Mouse (Mus musculus): ENCODE data around the gene Efr3b. TPM values are rescaled to one million over a fixed set of nuclear protein-coding genes. Genes with fewer than 3 reads are reported as not detected.
"Not testable (repeated sequence)": the region's sequence is repeated elsewhere in the genome, so short reads cannot be mapped to it uniquely, and the experiment has no call there.

Gene Efr3b
- polyA plus RNA-seq, 1 experiment from 2014 or later = 34.7 TPM

DNA sequence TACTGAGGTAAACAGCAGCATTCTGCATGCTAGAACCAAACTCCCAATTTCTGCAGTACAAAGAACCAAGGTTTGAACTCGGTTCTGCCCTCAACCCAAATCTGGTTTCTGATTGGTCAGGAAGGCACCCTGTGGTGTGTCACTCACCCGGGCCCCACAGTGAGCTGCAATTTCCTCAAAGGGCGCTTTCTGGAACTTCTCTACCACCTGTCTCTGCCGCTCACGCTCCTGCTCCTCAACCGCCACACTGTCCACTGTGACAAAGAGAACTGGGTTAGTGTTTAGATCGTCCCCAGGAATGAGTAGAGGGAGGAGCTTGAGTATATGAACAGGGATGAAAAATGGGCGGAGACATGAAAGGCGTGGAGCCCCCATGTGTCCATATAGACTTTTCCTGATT lies 70.3 kb downstream of the Efr3b start:
- H3K27me3 ChIP-seq (replicated peaks) = no peaks in the 10 kb centered on the region
- ATAC-seq (ENCODE audit: low FRiP score, low read depth) = no peak
- H3K4me3 ChIP-seq = no peak overlapping the region
- H3K4me2 ChIP-seq (replicated peaks) = no peak overlapping the region
- H3K9ac ChIP-seq = no peak overlapping the region
- H3K4me1 ChIP-seq = no peaks in the 10 kb centered on the region
- H3K9me3 ChIP-seq = no peaks in the 10 kb centered on the region
- no peak overlapping the region for H3K27ac ChIP-seq
- H3K36me3 ChIP-seq = peaks cover 65% of the 10 kb centered on the region
- WGBS = 58% methylated on average over 9 of the region's 9 CpGs

DNA sequence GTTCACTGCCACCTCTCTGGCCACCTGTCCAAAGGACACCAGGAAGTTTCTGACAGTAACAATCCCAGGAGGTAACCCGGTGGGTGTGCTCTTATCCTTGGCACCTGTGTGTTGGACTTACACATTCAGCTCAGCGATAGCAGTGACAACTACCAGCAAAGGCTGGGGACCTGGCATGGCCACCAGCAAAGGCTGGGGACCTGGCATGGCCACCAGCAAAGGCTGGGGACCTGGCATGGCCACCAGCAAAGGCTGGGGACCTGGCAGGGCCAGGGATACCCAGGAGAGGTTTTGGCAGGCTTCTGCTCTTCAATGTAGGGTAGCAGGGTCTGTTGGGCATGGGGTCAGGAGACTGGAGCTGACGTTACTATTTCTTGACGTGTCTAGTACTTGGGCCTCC lies 71.5 kb downstream of the Efr3b start:
- H3K4me3 ChIP-seq = no peak overlapping the region
- no peak overlapping the region for H3K27ac ChIP-seq
- H3K4me1 ChIP-seq = no peaks in the 10 kb centered on the region
- H3K9ac ChIP-seq = no peak overlapping the region
- no peaks in the 10 kb centered on the region for H3K27me3 ChIP-seq (replicated peaks)
- no peaks in the 10 kb centered on the region for H3K9me3 ChIP-seq
- no peak for ATAC-seq (ENCODE audit: low FRiP score, low read depth)
- peaks cover 63% of the 10 kb centered on the region for H3K36me3 ChIP-seq
- no peak overlapping the region for H3K4me2 ChIP-seq (replicated peaks)
- WGBS = 96% methylated on average over 4 of the region's 4 CpGs

DNA sequence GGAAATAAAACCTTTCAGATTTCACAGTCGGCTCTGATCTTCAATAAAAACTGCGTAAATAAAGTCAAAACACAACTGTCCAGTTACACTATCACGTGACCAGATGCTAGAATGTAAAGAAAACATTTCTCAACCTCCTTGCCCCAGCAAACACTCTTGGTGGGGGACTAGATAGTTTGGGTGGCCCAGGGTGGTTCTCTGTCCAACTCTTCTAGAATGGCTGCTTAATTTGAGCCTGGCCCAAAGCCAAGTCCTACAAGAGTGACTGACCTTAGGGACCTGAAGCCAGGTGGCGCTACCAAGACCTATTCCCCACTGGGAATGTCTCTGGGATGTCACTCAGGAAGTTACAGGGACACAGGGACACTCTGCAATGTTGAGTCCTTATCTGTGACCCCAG lies 78.2 kb downstream of the Efr3b start:
- Histone ChIP-seq H3K9ac (peak overlapping the region; percentile 76), H3K4me2 (replicated peaks) (peak overlapping the region; percentile 90), H3K27me3 (replicated peaks) (no peaks in the 10 kb centered on the region; the same call in 1 of the 2 replicates), H3K4me1 (peaks cover 4% of the 10 kb centered on the region), H3K36me3 (peaks cover 12% of the 10 kb centered on the region), H3K4me3 (peak overlapping the region; percentile 62), H3K9me3 (no peaks in the 10 kb centered on the region), H3K27ac (peak overlapping the region; percentile 87)
- 48% methylated on average over 4 of the region's 4 CpGs for WGBS
- no peak for ATAC-seq (ENCODE audit: low FRiP score, low read depth)

DNA sequence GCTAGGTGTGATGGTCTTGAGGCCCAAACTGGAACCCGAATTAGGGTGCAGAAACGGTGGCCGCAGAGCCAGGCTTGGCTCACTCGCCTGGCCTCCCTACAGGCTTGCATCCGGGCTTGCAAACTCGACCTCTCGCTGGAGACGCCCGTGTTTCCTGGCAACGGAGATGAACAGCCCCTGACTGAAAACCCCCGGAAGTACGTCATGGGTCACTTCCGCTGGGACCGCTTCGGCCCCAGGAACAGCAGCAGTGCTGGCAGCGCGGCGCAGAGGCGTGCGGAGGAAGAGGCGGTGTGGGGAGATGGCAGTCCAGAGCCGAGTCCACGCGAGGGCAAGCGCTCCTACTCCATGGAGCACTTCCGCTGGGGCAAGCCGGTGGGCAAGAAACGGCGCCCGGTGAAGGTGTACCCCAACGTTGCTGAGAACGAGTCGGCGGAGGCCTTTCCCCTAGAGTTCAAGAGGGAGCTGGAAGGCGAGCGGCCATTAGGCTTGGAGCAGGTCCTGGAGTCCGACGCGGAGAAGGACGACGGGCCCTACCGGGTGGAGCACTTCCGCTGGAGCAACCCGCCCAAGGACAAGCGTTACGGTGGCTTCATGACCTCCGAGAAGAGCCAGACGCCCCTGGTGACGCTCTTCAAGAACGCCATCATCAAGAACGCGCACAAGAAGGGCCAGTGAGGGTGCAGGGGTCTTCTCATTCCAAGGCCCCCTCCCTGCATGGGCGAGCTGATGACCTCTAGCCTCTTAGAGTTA lies 78.7 kb downstream of the Efr3b start:
- peak; percentile 98 for ATAC-seq (ENCODE audit: low FRiP score, low read depth)

DNA sequence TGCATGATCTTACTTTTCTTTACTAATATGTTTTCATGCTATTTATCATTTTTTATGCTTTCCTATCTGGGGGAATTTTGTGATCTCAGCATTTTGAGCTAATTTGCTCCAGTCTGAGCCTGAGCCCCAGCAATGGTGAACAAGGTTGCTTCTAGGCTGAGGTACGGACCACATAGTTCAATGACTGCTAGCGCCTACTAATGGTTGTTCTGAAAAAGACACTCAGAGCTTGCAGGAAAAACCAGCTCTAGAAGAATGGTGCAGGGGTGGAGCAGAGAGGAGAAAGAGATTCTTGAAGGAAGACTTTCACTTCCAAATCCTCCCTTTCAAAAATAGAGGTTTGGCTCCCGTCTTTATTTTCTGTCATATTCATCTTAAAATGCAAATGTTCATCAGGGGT lies 82.4 kb downstream of the Efr3b start:
- WGBS = 19% methylated on average over 3 of the region's 3 CpGs
- Histone ChIP-seq H3K4me2 (replicated peaks) (no peak overlapping the region), H3K4me1 (peaks cover 4% of the 10 kb centered on the region), H3K36me3 (no peaks in the 10 kb centered on the region), H3K27ac (no peak overlapping the region), H3K4me3 (no peak overlapping the region), H3K9ac (no peak overlapping the region), H3K27me3 (replicated peaks) (peaks cover 19% of the 10 kb centered on the region), H3K9me3 (no peaks in the 10 kb centered on the region)
- ATAC-seq (ENCODE audit: low FRiP score, low read depth) = no peak

More for the DNA sequence above, 78.7 kb downstream of the Efr3b start:
- peaks cover 4% of the 10 kb centered on the region for H3K27me3 ChIP-seq (replicated peaks)
- H3K36me3 ChIP-seq = peaks cover 11% of the 10 kb centered on the region
- H3K4me3 ChIP-seq = peak overlapping the region; percentile 62
- peaks cover 4% of the 10 kb centered on the region for H3K4me1 ChIP-seq
- H3K4me2 ChIP-seq (replicated peaks) = peak overlapping the region; percentile 90
- 3% methylated on average over 53 of the region's 53 CpGs for WGBS
- H3K9me3 ChIP-seq = no peaks in the 10 kb centered on the region
- peak overlapping the region; percentile 87 for H3K27ac ChIP-seq
- H3K9ac ChIP-seq = peak overlapping the region; percentile 76

DNA sequence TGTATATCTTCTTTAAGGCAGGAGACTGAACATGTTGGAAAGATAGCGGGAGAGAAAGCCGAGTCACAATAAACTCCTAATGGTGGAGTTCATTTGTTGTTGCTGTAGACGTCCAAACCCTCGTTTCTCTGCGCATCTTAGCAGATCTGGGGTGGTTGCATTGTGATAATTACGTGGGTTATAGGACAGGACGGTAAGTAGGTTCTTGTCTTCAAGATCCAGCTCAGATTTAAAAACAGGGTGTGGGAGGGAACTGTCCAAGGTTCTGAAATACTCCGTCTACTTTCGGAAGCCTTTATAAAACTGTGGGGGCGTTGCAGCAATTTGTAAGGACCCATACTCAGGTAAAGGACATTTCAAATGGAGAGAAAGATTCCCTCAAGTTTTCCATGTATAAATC lies 83.3 kb downstream of the Efr3b start:
- ATAC-seq (ENCODE audit: low FRiP score, low read depth) = no peak
- H3K4me3 ChIP-seq = no peak overlapping the region

DNA sequence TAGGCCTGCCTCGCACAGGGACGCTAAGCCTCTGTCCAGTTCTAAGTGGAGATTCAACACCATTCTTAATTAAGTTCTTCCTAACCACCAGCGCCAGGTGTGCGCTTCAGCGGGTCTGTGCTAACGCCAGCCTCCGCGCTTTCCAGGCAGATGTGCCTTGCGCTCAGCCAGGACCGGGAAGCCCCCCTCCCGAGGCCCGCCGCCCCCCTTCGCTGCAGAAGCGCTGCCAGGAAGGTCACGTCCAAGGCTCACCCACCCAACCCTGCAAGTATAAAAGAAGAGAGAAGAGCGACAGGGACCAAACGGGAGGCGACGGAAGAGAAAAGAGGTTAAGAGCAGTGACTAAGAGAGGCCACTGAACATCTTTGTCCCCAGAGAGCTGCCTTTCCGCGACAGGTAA lies 84.1 kb downstream of the Efr3b start, which contains the start of gene Pomc:
Gene Pomc, plus strand, starts transcription at position 301 of the 400 bp plus-strand sequence.
- Histone ChIP-seq H3K27me3 (replicated peaks) (peaks cover 19% of the 10 kb centered on the region), H3K36me3 (no peaks in the 10 kb centered on the region), H3K4me2 (replicated peaks) (no peak within 1 kb of the TSS), H3K9ac (no peak within 1 kb of the TSS), H3K27ac (no peak within 1 kb of the TSS), H3K9me3 (no peaks in the 10 kb centered on the region), H3K4me1 (no peaks in the 10 kb centered on the region), H3K4me3 (no peak within 1 kb of the TSS)
- WGBS = 23% methylated on average over 22 of the region's 22 CpGs
- no peak for ATAC-seq (ENCODE audit: low FRiP score, low read depth)

More for the DNA sequence above, 83.3 kb downstream of the Efr3b start:
- no peak overlapping the region for H3K27ac ChIP-seq
- no peak overlapping the region for H3K9ac ChIP-seq
- H3K4me1 ChIP-seq = peaks cover under 1% of the 10 kb centered on the region
- H3K36me3 ChIP-seq = no peaks in the 10 kb centered on the region
- H3K9me3 ChIP-seq = no peaks in the 10 kb centered on the region
- peaks cover 19% of the 10 kb centered on the region for H3K27me3 ChIP-seq (replicated peaks)
- H3K4me2 ChIP-seq (replicated peaks) = no peak overlapping the region
- 29% methylated on average over 10 of the region's 10 CpGs for WGBS

DNA sequence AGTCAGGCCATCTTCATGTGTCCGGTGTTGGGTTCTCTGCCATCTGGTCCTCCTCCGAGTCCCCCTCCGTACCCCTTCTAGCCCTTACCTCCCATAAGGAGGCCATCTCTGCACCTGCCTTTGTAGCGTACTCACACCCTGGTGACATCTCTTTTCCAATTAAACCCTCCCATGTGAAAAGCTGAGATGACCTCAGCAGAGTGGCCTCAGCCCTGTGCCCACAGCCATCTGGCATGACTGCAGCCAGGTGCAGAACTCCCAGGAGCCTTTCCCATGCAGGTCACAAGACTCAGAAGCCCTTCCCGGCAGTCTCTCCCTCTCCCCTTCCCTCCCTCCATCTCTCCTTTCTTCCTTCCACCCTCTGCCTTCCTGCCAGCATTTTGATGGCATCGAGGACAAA lies 91.2 kb downstream of the Efr3b start:
- ATAC-seq (ENCODE audit: low FRiP score, low read depth) = 0 out of 2 replicates have a peak, but pooled peaks have one; percentile 41
- WGBS = 59% methylated on average over 6 of the region's 6 CpGs

DNA sequence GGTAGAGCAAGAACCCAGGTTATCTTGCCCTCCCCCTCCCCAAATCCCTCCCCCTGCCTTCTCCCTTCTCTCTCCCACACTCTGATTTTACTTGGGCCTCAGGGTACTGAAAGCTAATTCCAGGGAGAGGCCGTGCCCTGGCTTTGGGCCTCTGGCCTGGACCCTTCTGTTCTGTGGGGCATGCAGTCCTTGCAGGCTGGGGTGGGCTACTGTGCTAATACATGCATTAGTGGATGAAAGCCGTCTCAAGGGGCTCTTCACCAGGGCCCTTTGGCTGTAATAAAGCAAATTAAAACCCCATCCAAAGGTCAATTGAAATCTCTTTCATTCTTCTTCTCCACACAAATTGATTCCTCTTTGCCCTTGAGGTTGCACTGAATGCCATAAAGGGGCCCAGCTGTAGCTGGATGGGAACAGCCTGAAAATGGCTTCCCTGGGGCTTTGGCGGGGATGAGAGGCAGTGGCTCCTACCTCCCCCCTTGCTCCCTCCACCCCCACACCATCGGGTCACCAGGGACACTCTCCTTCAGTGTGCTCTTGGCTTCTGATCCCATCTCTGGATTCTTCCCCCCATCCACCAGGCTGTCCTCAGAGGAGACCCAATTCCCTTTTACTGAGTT lies 94.2 kb downstream of the Efr3b start:
- peak; percentile 77 for ATAC-seq (ENCODE audit: low FRiP score, low read depth)
- Histone ChIP-seq H3K4me3 (no peak overlapping the region), H3K9ac (no peak overlapping the region), H3K4me1 (peaks cover 18% of the 10 kb centered on the region), H3K9me3 (no peaks in the 10 kb centered on the region), H3K4me2 (replicated peaks) (no peak overlapping the region), H3K27me3 (replicated peaks) (peaks cover 16% of the 10 kb centered on the region; the same call in 1 of the 2 replicates), H3K36me3 (no peaks in the 10 kb centered on the region), H3K27ac (no peak overlapping the region)
- WGBS = 22% methylated on average over 4 of the region's 4 CpGs

More for the DNA sequence above, 91.2 kb downstream of the Efr3b start:
- Histone ChIP-seq H3K4me3 (no peak overlapping the region), H3K9ac (no peak overlapping the region), H3K27ac (no peak overlapping the region), H3K9me3 (no peaks in the 10 kb centered on the region), H3K36me3 (no peaks in the 10 kb centered on the region), H3K27me3 (replicated peaks) (0 out of 2 replicates have a peak, but pooled peaks cover 12% of the 10 kb centered on the region), H3K4me2 (replicated peaks) (no peak overlapping the region), H3K4me1 (peaks cover 15% of the 10 kb centered on the region)

DNA sequence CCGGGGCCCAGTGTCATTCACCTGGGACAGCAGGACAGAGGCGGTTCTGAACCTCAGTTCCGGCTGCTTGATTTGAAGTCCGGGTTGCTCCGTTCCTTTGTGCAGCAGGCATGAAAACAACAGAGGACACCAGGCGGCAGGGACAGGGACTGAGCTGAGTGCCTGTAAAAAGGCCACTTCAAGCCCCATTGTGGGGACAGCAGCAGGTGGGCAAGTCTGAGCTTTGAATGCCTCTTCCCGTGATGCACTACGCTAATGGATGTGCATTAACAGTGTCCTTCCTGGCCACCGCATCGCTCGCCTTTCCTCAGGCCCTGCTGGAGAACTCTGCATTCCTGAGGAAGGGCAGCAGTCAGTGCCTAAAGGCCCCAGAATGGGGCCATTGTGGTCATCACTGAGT lies 96.7 kb downstream of the Efr3b start:
- ATAC-seq (ENCODE audit: low FRiP score, low read depth) = peak; percentile 39; the same call in 1 of the 2 replicates
- Histone ChIP-seq H3K36me3 (no peaks in the 10 kb centered on the region), H3K4me3 (no peak overlapping the region), H3K27ac (no peak overlapping the region), H3K9me3 (no peaks in the 10 kb centered on the region), H3K4me2 (replicated peaks) (peak overlapping the region; percentile 30), H3K4me1 (peaks cover 12% of the 10 kb centered on the region), H3K27me3 (replicated peaks) (peaks cover 4% of the 10 kb centered on the region; the same call in 1 of the 2 replicates), H3K9ac (no peak overlapping the region)
- 9% methylated on average over 11 of the region's 11 CpGs for WGBS

DNA sequence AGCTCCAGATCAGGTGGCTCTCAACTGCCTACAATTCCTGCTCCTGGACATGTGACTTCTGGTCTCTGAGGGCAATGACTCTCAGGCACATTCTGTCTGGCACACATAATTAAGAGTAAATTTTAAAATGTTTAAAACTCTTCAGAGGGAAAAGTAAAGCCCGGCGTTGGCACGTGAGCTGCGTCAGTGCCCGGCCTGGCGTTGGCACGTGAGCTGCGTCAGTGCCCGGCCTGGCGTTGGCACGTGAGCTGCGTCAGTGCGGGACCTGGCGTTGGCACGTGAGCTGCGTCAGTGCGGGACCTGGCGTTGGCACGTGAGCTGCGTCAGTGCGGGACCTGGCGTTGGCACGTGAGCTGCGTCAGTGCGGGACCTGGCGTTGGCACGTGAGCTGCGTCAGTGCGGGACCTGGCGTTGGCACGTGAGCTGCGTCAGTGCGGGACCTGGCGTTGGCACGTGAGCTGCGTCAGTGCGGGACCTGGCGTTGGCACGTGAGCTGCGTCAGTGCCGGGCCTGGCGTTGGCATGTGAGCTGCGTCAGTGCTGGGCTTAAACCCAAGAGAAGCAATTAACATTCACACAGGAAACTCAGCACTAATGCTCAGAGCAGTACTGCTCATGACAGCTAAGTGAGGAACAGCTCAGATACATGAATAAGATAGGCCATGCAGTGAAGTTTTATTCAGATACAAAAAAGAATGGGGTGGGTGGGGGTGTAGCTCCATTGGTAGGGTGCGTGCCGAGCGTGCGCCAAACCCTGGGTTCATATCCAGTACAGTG lies 108.4 kb downstream of the Efr3b start:
- H3K36me3 ChIP-seq; H3K27ac ChIP-seq; H3K4me1 ChIP-seq; H3K27me3 ChIP-seq (replicated peaks); H3K9me3 ChIP-seq; H3K4me3 ChIP-seq; ATAC-seq (ENCODE audit: low FRiP score, low read depth); H3K4me2 ChIP-seq (replicated peaks); H3K9ac ChIP-seq: not testable (repeated sequence)
- WGBS = 94% methylated on average over 41 of the region's 47 CpGs

DNA sequence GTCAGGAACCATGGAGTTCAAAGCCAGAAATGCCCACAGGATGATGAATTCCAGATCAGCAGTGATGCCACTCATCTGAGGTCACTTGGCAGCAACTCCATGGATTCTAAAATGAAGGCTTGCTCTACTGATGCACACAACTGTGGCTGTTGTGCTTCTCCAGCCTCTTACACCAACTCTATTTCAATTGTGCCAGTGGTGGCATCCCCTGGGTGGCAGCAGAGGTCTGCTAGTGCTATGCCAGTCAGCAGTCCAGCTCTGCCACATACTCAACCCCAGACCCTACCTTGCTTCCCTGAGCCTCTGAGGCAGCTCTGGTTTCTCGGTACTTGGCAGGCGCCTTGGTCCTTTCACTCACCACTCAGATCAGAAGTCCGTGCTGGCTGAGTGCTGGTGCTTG lies 109.9 kb downstream of the Efr3b start:
- H3K4me3 ChIP-seq = no peak overlapping the region
- H3K27me3 ChIP-seq (replicated peaks) = no peaks in the 10 kb centered on the region
- no peak for ATAC-seq (ENCODE audit: low FRiP score, low read depth)
- H3K9ac ChIP-seq = no peak overlapping the region
- H3K27ac ChIP-seq = no peak overlapping the region
- 86% methylated on average over 3 of the region's 3 CpGs for WGBS
- no peaks in the 10 kb centered on the region for H3K9me3 ChIP-seq
- no peak overlapping the region for H3K4me2 ChIP-seq (replicated peaks)
- no peaks in the 10 kb centered on the region for H3K36me3 ChIP-seq
- no peaks in the 10 kb centered on the region for H3K4me1 ChIP-seq

Measured in neural tube, embryonic 12.5 days (tissue).